8 mouse cellular contexts compared by ENCODE assay signal in genomic region chrX:101953787-101954491, GRCm38 (mm10).
DNase-seq lines count a peak whose midpoint lies in the region; ATAC-seq and TF ChIP-seq lines count a peak whose summit lies in the region.

No protein-coding gene starts in this region.

- H3K27me3 ChIP-seq in E14TG2a.4 (ENCODE audit: insufficient read depth, low read length), result peaks cover 6% of the 10 kb centered on the region; the same call in 1 of the 2 replicates
- 0 out of 2 replicates have a peak, but pooled peaks cover 4% of the 10 kb centered on the region for H3K27me3 ChIP-seq in forebrain, embryonic 15.5 days
- H3K27me3 ChIP-seq in liver, postnatal 0 days (ENCODE audit: insufficient read depth, low read length), result peaks cover 4% of the 10 kb centered on the region; the same call in 1 of the 2 replicates
- no peaks in the 10 kb centered on the region for H3K27me3 ChIP-seq in neural tube, embryonic 14.5 days (ENCODE audit: control insufficient read depth, insufficient read depth, low read length)
- no peaks in the 10 kb centered on the region for H3K27me3 ChIP-seq in testis, adult 2 months (ENCODE audit: control insufficient read depth, insufficient read depth, low read length)

- peak; percentile 35 for DNase-seq in c-Kit-positive CD71-positive TER-119-positive erythroid progenitor cells, embryonic 14.5 days (ENCODE audit: low spot score)
- DNase-seq in heart, postnatal 25 days (ENCODE audit: low spot score), result peak; percentile 85
- peak; percentile 82 for DNase-seq in layer of hippocampus, adult 11-12 months (ENCODE audit: low spot score)
- peak; percentile 85 for DNase-seq in liver, postnatal 0 days

- H3K4me1 ChIP-seq in E14TG2a.4 (replicated peaks; ENCODE audit: low read depth, low read length), result peaks cover 10% of the 10 kb centered on the region
- H3K4me1 ChIP-seq in forebrain, embryonic 15.5 days, result no peaks in the 10 kb centered on the region
- no peaks in the 10 kb centered on the region for H3K4me1 ChIP-seq in liver, postnatal 0 days (ENCODE audit: insufficient read depth)
- no peaks in the 10 kb centered on the region for H3K4me1 ChIP-seq in neural tube, embryonic 14.5 days (ENCODE audit: control insufficient read depth, insufficient read depth, low read length)
- H3K4me1 ChIP-seq in testis, adult 2 months (ENCODE audit: control insufficient read depth, insufficient read depth, low read length), result peaks cover 5% of the 10 kb centered on the region

- no peaks in the 10 kb centered on the region for H3K36me3 ChIP-seq in E14TG2a.4 (ENCODE audit: insufficient read depth, low read length)
- no peaks in the 10 kb centered on the region for H3K36me3 ChIP-seq in forebrain, embryonic 15.5 days
- H3K36me3 ChIP-seq in liver, postnatal 0 days (replicated peaks; ENCODE audit: insufficient read depth, low read length), result no peaks in the 10 kb centered on the region
- no peaks in the 10 kb centered on the region for H3K36me3 ChIP-seq in neural tube, embryonic 14.5 days (ENCODE audit: control insufficient read depth, insufficient read depth, low read length)
- H3K36me3 ChIP-seq in testis, adult 2 months (ENCODE audit: control insufficient read depth, insufficient read depth, low read length), result no peaks in the 10 kb centered on the region

- H3K27ac ChIP-seq in forebrain, embryonic 15.5 days (replicated peaks), result no peak overlapping the region
- H3K27ac ChIP-seq in liver, postnatal 0 days (ENCODE audit: low read depth), result peak overlapping the region; percentile 67
- H3K27ac ChIP-seq in neural tube, embryonic 14.5 days (ENCODE audit: low read depth, low read length), result no peak overlapping the region
- H3K27ac ChIP-seq in testis, adult 2 months (ENCODE audit: control insufficient read depth, insufficient read depth, low read depth, low read length), result no peak overlapping the region

- peak; percentile 32; the same call in 1 of the 2 replicates for TF ChIP-seq EP300 in liver, postnatal 0 days (IDR thresholded peaks at IDR 0.05; ENCODE audit: low read depth)

- peak overlapping the region; percentile 55 for H3K4me2 ChIP-seq in forebrain, embryonic 15.5 days (replicated peaks)
- peak overlapping the region; percentile 55 for H3K4me2 ChIP-seq in liver, postnatal 0 days (ENCODE audit: low read depth, low read length)
- H3K4me2 ChIP-seq in neural tube, embryonic 14.5 days (ENCODE audit: low read depth, low read length), result peak overlapping the region; percentile 46

- peak; percentile 33; the same call in 1 of the 2 replicates for TF ChIP-seq CTCF in E14TG2a.4 (conservative IDR thresholded peaks at IDR 0.05; ENCODE audit: low read length)
- peak; percentile 83 for TF ChIP-seq CTCF in liver, postnatal 0 days (IDR thresholded peaks at IDR 0.05; ENCODE audit: low read depth)
- TF ChIP-seq CTCF in testis, adult 2 months (IDR thresholded peaks at IDR 0.05; ENCODE audit: control insufficient read depth, insufficient read depth, insufficient replicate concordance, low read depth, low read length), result peak; percentile 60; the same call in 1 of the 2 replicates

- H3K4me3 ChIP-seq in E14TG2a.4 (replicated peaks; ENCODE audit: low read length), result peak overlapping the region; percentile 57
- H3K4me3 ChIP-seq in forebrain, embryonic 15.5 days, result peak overlapping the region; percentile 39
- H3K4me3 ChIP-seq in liver, postnatal 0 days (ENCODE audit: low read depth, low read length), result 0 out of 2 replicates have a peak overlapping the region, but pooled peaks have one; percentile 13
- H3K4me3 ChIP-seq in neural tube, embryonic 14.5 days (ENCODE audit: low read depth, low read length), result peak overlapping the region; percentile 26
- H3K4me3 ChIP-seq in testis, adult 2 months (ENCODE audit: control insufficient read depth, low read depth, low read length), result peak overlapping the region; percentile 73

- ATAC-seq in forebrain, embryonic 15.5 days (replicated peaks), result peak; percentile 99
- peak; percentile 95 for ATAC-seq in liver, postnatal 0 days
- peak; percentile 99 for ATAC-seq in neural tube, embryonic 14.5 days (ENCODE audit: low read depth)

- WGBS in forebrain, embryonic 15.5 days, result 14% methylated on average over 27 of the region's 30 CpGs
- 23% methylated on average over 29 of the region's 30 CpGs for WGBS in liver, postnatal 0 days (ENCODE audit: insufficient replicate concordance)
- WGBS in neural tube, embryonic 14.5 days, result 12% methylated on average over 29 of the region's 30 CpGs

- intact Hi-C loops in heart, postnatal 25 days (cut with DNase I), result loop anchor here (5.0 to 10.0 kb wide), 2 partner anchors 113 to 231 kb away; partner anchors contain the start of gene Rps4x

- H3K9me3 ChIP-seq in E14TG2a.4 (ENCODE audit: low read length), result no peaks in the 10 kb centered on the region
- no peaks in the 10 kb centered on the region for H3K9me3 ChIP-seq in forebrain, embryonic 15.5 days
- H3K9me3 ChIP-seq in liver, postnatal 0 days (ENCODE audit: low read length), result no peaks in the 10 kb centered on the region
- no peaks in the 10 kb centered on the region for H3K9me3 ChIP-seq in neural tube, embryonic 14.5 days (ENCODE audit: control insufficient read depth, low read length)

- TF ChIP-seq POLR2A in testis, adult 2 months (IDR thresholded peaks at IDR 0.05; ENCODE audit: control insufficient read depth, low read depth, low read length), result no peak

- H3K9ac ChIP-seq in forebrain, embryonic 15.5 days (replicated peaks), result peak overlapping the region; percentile 43; the same call in 1 of the 2 replicates
- H3K9ac ChIP-seq in liver, postnatal 0 days (replicated peaks), result no peak overlapping the region
- peak overlapping the region; percentile 44; the same call in 1 of the 2 replicates for H3K9ac ChIP-seq in neural tube, embryonic 14.5 days (replicated peaks; ENCODE audit: low read depth, low read length)

Comparison
In these comparisons a context has a peak if more than half of its experiments do, and no peak if none do; other contexts are left out.
1. H3K4me3 ChIP-seq: peak in every context shown above with its lines; median percentile 73 in testis, adult 2 months; 57 in E14TG2a.4; 39 in forebrain, embryonic 15.5 days; 26 in neural tube, embryonic 14.5 days; 13 in liver, postnatal 0 days.
2. CTCF ChIP-seq: peak in every context shown above with its lines; median percentile 83 in liver, postnatal 0 days; 60 in testis, adult 2 months; 33 in E14TG2a.4.
3. DNase-seq: peak in every context shown above with its lines; median percentile 85 in heart, postnatal 25 days; 85 in liver, postnatal 0 days; 82 in layer of hippocampus, adult 11-12 months; 35 in c-Kit-positive CD71-positive TER-119-positive erythroid progenitor cells, embryonic 14.5 days.